Mouse (Mus musculus): ENCODE results near the gene Fads6. TPM values are rescaled to one million over a fixed set of nuclear protein-coding genes. Genes with fewer than 3 reads are reported as not detected.

The Fads6 gene
- polyA plus RNA-seq, 1 experiment: 0.71 TPM

GRCm38 (mm10) chr11:115233526-115234290 is 63.8 kb downstream of the Fads6 start:
- TF ChIP-seq POLR2A (IDR thresholded peaks at IDR 0.05; ENCODE audit: low read depth, low read length): no peak
- TF ChIP-seq CTCF (IDR thresholded peaks at IDR 0.05; ENCODE audit: extremely low read depth, insufficient read length, insufficient replicate concordance, low read depth, low read length): no peak
- H3K4me3 ChIP-seq (ENCODE audit: low read depth, low read length): no peak overlapping the region
- no peaks in the 10 kb centered on the region for H3K27me3 ChIP-seq (ENCODE audit: control insufficient read depth, insufficient read depth, low read length)
- peaks cover 7% of the 10 kb centered on the region for H3K4me1 ChIP-seq (ENCODE audit: control insufficient read depth, insufficient read depth, insufficient read length, low read length)
- WGBS: 94% methylated on average over 20 of the region's 20 CpGs
- H3K36me3 ChIP-seq (ENCODE audit: control insufficient read depth, insufficient read depth, low read length): 0 out of 2 replicates have a peak, but pooled peaks cover 2% of the 10 kb centered on the region
- H3K27ac ChIP-seq (ENCODE audit: insufficient read depth, low read depth, low read length): no peak overlapping the region

- no peak for TF ChIP-seq CTCF (IDR thresholded peaks at IDR 0.05; ENCODE audit: extremely low read depth, insufficient read length, insufficient replicate concordance, low read depth, low read length)
- TF ChIP-seq POLR2A (IDR thresholded peaks at IDR 0.05; ENCODE audit: low read depth, low read length): no peak
- Histone ChIP-seq H3K27ac (ENCODE audit: insufficient read depth, low read depth, low read length) (no peak overlapping the region), H3K36me3 (ENCODE audit: control insufficient read depth, insufficient read depth, low read length) (0 out of 2 replicates have a peak, but pooled peaks cover 3% of the 10 kb centered on the region), H3K27me3 (ENCODE audit: control insufficient read depth, insufficient read depth, low read length) (no peaks in the 10 kb centered on the region), H3K4me3 (ENCODE audit: low read depth, low read length) (no peak overlapping the region), H3K4me1 (ENCODE audit: control insufficient read depth, insufficient read depth, insufficient read length, low read length) (peaks cover 7% of the 10 kb centered on the region)
- WGBS: 95% methylated on average over 5 of the region's 5 CpGs
Measured at GRCm38 (mm10) chr11:115232889-115233288, 64.6 kb downstream of the Fads6 start.

- 53% methylated on average over 9 of the region's 9 CpGs for whole genome bisulfite sequencing
- H3K27me3 ChIP-seq (ENCODE audit: control insufficient read depth, insufficient read depth, low read length): no peaks in the 10 kb centered on the region
- H3K4me3 ChIP-seq (ENCODE audit: low read depth, low read length): no peak overlapping the region
- H3K36me3 ChIP-seq (ENCODE audit: control insufficient read depth, insufficient read depth, low read length): 0 out of 2 replicates have a peak, but pooled peaks cover 3% of the 10 kb centered on the region
- H3K4me1 ChIP-seq (ENCODE audit: control insufficient read depth, insufficient read depth, insufficient read length, low read length): peaks cover 7% of the 10 kb centered on the region
- H3K27ac ChIP-seq (ENCODE audit: insufficient read depth, low read depth, low read length): no peak overlapping the region
- TF ChIP-seq POLR2A (IDR thresholded peaks at IDR 0.05; ENCODE audit: low read depth, low read length): no peak
- TF ChIP-seq CTCF (IDR thresholded peaks at IDR 0.05; ENCODE audit: extremely low read depth, insufficient read length, insufficient replicate concordance, low read depth, low read length): no peak
Measured at GRCm38 (mm10) chr11:115231924-115232323, 65.5 kb downstream of the Fads6 start.

GRCm38 (mm10) chr11:115231168-115231915 is 66.1 kb downstream of the Fads6 start:
- Histone ChIP-seq H3K27me3 (ENCODE audit: control insufficient read depth, insufficient read depth, low read length) (no peaks in the 10 kb centered on the region), H3K36me3 (ENCODE audit: control insufficient read depth, insufficient read depth, low read length) (0 out of 2 replicates have a peak, but pooled peaks cover 3% of the 10 kb centered on the region), H3K4me3 (ENCODE audit: low read depth, low read length) (no peak overlapping the region), H3K27ac (ENCODE audit: insufficient read depth, low read depth, low read length) (no peak overlapping the region), H3K4me1 (ENCODE audit: control insufficient read depth, insufficient read depth, insufficient read length, low read length) (peaks cover 7% of the 10 kb centered on the region)
- TF ChIP-seq POLR2A (IDR thresholded peaks at IDR 0.05; ENCODE audit: low read depth, low read length): no peak
- TF ChIP-seq CTCF (IDR thresholded peaks at IDR 0.05; ENCODE audit: extremely low read depth, insufficient read length, insufficient replicate concordance, low read depth, low read length): no peak
- WGBS: 17% methylated on average over 14 of the region's 14 CpGs

Other genes with a start within 250 kb of the Fads6 start
- gene Cd300ld3, start 249.3 kb downstream of the Fads6 start, polyA plus RNA-seq (2012; rRNA removed): 1.1 TPM in 2 replicates
- gene Cd300e, start 235.5 kb downstream of the Fads6 start, polyA plus RNA-seq (2012; rRNA removed): 0.22 and 0.52 TPM in 2 replicates
- 0.91 and 2.2 TPM in 2 replicates for gene Rab37, start 206.2 kb downstream of the Fads6 start, polyA plus RNA-seq (2012; rRNA removed)
- gene Cd300lf, start 163.7 kb downstream of the Fads6 start, polyA plus RNA-seq (2012; rRNA removed): 3.9 and 6.9 TPM in 2 replicates
- gene Slc9a3r1, start 134.3 kb downstream of the Fads6 start, polyA plus RNA-seq (2012; rRNA removed): 314 and 949 TPM in 2 replicates
- 10.0 and 21.0 TPM in 2 replicates for gene Tmem104, start 110.2 kb downstream of the Fads6 start, polyA plus RNA-seq (2012; rRNA removed)
- 22.7 and 35.6 TPM in 2 replicates for gene Nat9, start 109.8 kb downstream of the Fads6 start, polyA plus RNA-seq (2012; rRNA removed)
- 0.10 and 0.33 TPM in 2 replicates for gene Grin2c, start 30.4 kb downstream of the Fads6 start, polyA plus RNA-seq (2012; rRNA removed)
- 7.8 and 12.2 TPM in 2 replicates for gene Fdxr, start 20.6 kb downstream of the Fads6 start, polyA plus RNA-seq (2012; rRNA removed)
- 0.08 and 1.3 TPM in 2 replicates for gene Otop2, start 9.5 kb upstream of the Fads6 start, polyA plus RNA-seq (2012; rRNA removed)
- gene Ush1g, start 24.4 kb upstream of the Fads6 start, polyA plus RNA-seq (2012; rRNA removed): 0.05 and 0.08 TPM in 2 replicates
- 0.61 and 93.4 TPM in 2 replicates for gene Otop3, start 37.1 kb upstream of the Fads6 start, polyA plus RNA-seq (2012; rRNA removed)
- 30.2 and 37.6 TPM in 2 replicates for gene Hid1, start 70.1 kb upstream of the Fads6 start, polyA plus RNA-seq (2012; rRNA removed)
- 3.8 and 4.2 TPM in 2 replicates for gene Cdr2l, start 84.3 kb upstream of the Fads6 start, polyA plus RNA-seq (2012; rRNA removed)
- gene Mrpl58, start 106.1 kb upstream of the Fads6 start, polyA plus RNA-seq (2012; rRNA removed): 42.0 and 45.8 TPM in 2 replicates
- gene Atp5h, start 122.3 kb upstream of the Fads6 start, polyA plus RNA-seq (2012; rRNA removed): 50.8 and 61.5 TPM in 2 replicates
- 13.4 and 27.3 TPM in 2 replicates for gene Kctd2, start 122.5 kb upstream of the Fads6 start, polyA plus RNA-seq (2012; rRNA removed)
- gene Trim80, start 142.9 kb upstream of the Fads6 start, polyA plus RNA-seq (2012; rRNA removed): 1.5 and 4.7 TPM in 2 replicates
- gene Slc16a5, start 164.8 kb upstream of the Fads6 start, polyA plus RNA-seq (2012; rRNA removed): 98.7 and 220 TPM in 2 replicates
- 13.2 and 16.3 TPM in 2 replicates for gene Armc7, start 178.0 kb upstream of the Fads6 start, polyA plus RNA-seq (2012; rRNA removed)
- gene Nt5c, start 194.2 kb upstream of the Fads6 start, polyA plus RNA-seq (2012; rRNA removed): 56.8 and 132 TPM in 2 replicates
- 210 and 430 TPM in 2 replicates for gene Jpt1, start 216.7 kb upstream of the Fads6 start, polyA plus RNA-seq (2012; rRNA removed)
- 3.6 and 7.0 TPM in 2 replicates for gene Sumo2, start 238.6 kb upstream of the Fads6 start, polyA plus RNA-seq (2012; rRNA removed)

Data from small intestine, adult 2 months (tissue).